Mouse (Mus musculus) bone marrow, adult 2 months (tissue): Measurements from ENCODE around the gene Atp8a2.

ENCODE experiments used
- CTCF ChIP-seq: fragments of 200-500 bp; IDR thresholded peaks from 2 replicates; pipeline ENCODE4 v1.5.1; 2011; ENCODE audit warnings: low read length, control low read depth; ENCODE audit not compliant: control insufficient read depth, insufficient read depth
- POLR2A ChIP-seq: fragments of 200-500 bp; IDR thresholded peaks from 2 replicates; pipeline ENCODE4 v1.6.1; 2011; ENCODE audit warnings: low read depth, mild to moderate bottlenecking, control low read depth, low read length, borderline replicate concordance; ENCODE audit not compliant: control insufficient read depth

DNA sequence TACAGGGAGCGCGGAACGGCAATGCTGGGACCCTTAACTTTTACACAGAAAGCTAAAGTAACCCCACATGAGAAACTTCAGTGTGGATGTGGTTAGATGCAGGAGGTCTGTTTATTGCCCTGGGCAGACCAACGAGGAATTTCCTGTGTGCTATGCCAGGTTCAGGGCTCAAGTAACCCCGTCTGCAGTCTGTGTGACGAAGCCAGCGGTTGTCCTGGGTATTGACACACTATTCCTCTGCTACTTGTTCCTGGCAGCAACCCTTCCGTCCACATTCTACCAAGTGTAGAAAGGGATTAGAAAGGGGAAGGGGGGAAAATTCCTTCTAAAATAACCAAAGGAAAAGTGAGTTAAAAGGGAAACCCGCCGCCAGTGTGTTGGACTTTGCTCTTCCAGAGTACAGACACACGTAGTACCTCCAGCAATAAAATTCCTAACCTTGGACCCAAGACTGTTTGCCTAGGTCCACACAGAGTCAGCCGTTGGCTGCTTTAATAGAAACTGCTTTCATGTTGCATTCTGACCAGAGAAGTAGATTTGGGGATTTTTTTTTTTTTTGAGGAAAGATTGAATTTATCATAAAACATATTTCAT is 437.0 kb downstream of the Atp8a2 start:
- TF ChIP-seq POLR2A: no peak
- no peak for TF ChIP-seq CTCF
